Mouse (Mus musculus) megakaryocyte, embryonic 14.5 days (primary cell): Measurements from ENCODE around the gene Rpp25l.

Experiments used
- FLI1 ChIP-seq: IDR thresholded peaks from 2 replicates; pipeline ENCODE4 v1.6.1; 2012; ENCODE audit warnings: low read length, inconsistent platforms, mixed read lengths
- GATA1 ChIP-seq: IDR thresholded peaks from 3 replicates; pipeline ENCODE4 v1.6.1; 2012; ENCODE audit warnings: mixed read lengths, low read length, inconsistent platforms, borderline replicate concordance

- TF ChIP-seq GATA1 (no peak), FLI1 (no peak)
These were observed 3.1 kb downstream of the Rpp25l start for GRCm38 (mm10) chr4:41710229-41710628.
